Mouse (Mus musculus): ENCODE data around the gene Ddx39b.
"Not testable (repeated sequence)": the region's sequence is repeated elsewhere in the genome, so short reads cannot be mapped to it uniquely, and the experiment has no call there.

Ddx39b gene

DNA sequence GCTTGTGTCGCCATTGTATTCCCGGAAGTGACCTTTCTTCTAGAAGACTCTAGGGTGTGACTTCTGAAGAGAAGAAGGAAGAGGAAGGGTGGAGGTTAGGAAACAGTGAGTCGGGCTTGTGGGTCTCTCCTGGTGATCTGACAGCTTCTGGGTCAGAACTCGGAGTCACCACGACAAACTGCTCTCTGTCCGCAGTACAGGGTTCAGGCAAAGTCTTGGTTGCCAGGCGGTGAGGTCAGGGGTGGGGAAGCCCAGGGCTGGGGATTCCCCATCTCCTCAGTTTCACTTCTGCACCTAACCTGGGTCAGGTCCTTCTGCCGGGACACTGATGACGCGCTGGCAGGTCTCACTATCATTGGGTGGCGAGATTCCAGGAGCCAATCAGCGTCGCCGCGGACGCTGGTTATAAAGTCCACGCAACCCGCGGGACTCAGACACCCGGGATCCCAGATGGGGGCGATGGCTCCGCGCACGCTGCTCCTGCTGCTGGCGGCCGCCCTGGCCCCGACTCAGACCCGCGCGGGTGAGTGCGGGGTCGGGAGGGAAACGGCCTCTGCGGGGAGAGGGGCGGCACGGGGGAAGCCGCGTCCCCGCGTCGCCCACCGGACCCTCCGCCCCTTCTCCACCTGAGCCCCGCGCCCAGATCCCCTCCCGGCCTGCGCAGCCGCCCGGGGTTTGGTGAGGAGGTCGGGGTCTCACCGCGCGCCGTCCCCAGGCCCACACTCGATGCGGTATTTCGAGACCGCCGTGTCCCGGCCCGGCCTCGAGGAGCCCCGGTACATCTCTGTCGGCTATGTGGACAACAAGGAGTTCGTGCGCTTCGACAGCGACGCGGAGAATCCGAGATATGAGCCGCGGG is 21.3 kb downstream of the Ddx39b start, which contains the start of gene H2-D1:
H2-D1 (plus strand) TSS at position 67 of the 859 bp plus-strand sequence.
- peak; percentile 99 for DNase-seq

DNA sequence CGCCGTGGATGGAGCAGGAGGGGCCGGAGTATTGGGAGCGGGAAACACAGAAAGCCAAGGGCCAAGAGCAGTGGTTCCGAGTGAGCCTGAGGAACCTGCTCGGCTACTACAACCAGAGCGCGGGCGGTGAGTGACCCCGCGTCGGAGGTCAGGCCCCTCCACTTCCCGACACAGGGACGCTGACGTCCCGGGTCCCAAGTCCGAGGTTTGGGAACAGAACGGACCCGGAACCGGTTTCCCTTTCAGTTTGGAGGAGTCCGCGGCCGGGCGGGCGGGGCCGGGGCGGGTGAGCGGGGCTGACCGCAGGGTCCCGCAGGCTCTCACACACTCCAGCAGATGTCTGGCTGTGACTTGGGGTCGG is 22.0 kb downstream of the Ddx39b start:
- peak; percentile 41 for DNase-seq

DNA sequence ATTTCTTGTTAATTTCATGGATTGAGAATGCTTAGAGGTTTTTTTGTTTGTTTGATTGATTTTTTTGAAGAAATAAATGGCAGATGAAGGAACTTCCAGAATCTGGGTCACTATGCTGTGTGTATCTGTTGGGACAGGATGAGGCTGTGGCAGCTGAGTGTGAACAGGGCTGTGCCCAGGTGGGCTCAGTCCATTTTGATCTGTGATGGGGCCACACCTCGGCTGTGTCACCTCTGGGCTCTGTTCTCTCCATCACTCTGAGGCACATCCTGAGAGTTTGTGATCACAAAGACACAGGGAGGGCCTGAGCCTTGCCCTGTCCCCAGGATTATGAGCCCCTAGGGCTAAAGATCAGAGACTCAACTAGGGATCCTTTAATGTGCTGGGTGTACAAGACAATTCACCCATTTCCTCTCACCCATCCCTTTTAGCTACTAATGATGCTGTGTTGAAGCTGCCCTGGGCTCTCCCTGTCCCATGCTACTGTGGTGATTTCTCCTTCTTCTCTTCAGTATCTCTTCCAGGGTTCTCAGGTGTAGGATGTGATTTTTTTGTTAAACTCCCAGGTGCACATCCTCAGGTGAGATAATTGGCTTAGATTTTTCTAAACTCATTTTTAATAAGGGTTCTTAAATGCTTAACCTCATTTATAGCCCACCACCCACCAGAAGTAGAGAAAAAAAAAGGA is 26.0 kb downstream of the Ddx39b start:
- no peak for DNase-seq

DNA sequence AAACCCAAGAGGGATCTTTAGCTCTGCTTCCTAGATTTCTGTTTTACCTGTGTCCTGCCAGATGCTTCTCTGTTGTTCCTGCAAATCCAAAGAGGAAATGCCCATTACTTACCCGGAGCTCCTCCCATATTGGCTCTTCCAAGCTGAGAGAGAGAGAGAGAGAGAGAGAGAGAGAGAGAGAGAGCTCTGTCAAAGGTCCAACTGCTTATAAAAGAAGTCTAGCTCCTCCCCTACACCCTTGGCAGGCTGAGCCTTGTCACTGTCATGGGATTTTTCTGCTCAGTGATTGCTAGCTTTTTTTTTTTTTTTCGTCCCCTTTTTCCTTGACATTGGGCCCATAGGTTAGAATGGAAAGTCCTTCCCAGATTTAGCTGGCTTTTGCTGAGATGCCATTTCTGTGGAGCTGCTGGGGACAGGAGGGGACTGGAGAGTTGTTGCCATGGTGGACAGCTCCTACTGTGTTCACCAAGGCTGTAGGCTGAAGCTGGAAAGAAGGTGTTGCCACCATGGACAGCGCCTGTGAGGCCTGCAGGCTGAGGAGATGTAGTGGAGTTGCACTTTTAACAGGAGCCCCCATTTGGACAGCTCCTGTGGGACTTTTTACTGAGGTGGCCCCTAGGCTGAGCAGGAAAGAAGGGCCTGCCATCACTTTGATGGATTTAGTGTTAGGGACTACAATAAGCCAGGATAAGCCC is 28.3 kb downstream of the Ddx39b start:
- DNase-seq = peak; percentile 84

DNA sequence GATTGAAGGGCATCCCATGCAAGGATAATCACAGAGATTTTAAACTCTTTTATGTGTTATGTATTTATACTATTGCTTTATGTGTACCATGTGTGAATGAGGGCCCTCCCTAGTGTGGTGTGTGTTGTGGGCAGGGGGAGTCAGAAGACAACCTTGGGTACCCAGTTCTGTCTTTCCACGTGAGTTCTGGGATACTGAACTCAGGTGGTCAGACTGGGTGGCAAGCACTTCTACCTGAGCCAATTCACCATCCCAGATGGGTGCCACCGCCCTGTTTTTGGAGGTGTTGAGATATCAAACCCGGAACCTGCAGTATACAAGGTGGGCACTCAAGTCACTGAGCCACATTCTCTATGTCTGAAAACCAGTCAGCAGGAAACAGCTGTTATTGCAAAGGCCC is 30.7 kb downstream of the Ddx39b start:
- DNase-seq = no peak

DNA sequence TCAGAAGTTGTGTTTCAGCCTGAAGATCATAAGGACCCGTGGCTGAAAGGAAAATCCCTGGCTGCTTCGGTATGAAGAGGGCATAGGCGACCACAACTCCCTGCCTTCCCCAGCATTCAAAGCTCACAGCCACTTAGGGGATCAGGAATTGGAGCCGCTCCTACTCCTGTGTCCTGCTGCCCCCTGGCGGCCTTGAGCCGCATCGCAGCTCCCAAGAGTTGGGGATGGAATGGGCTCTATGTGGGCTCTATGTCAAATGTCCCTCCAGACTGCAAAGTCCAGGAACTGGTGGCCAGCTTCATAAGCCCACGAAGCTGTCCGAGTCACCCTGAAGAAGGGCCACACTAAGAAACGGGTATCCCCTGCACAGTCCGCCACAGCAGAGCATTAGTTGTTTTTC is 33.2 kb downstream of the Ddx39b start:
- DNase-seq = peak; percentile 94

DNA sequence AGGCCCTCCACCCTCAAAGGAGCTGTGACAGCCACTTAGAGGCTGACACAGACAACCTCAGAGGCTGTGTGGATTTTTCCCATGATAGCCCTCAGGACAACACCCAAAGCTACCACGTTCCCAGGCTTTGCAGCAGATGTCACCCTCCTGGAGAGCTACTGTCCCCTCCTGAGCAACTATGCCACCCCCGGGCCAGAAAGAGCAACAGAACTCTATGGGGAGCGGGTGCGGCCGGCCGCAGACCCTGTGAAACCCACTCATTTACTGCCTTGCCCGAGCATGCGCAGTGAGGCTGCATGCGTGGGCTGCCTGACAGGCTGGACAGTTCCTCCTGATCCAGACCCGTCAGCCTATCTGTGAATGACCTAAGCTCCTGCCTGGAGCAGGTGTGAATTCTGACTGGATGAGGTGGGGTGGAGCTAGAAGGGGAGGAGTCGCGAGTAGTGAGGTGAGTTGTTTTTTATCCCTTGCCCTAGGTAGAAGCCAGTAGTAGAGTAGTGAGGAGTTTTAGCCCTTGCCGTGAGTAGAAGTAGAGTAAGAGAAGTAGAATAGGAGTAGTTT is 34.8 kb downstream of the Ddx39b start:
- no peak for DNase-seq

DNA sequence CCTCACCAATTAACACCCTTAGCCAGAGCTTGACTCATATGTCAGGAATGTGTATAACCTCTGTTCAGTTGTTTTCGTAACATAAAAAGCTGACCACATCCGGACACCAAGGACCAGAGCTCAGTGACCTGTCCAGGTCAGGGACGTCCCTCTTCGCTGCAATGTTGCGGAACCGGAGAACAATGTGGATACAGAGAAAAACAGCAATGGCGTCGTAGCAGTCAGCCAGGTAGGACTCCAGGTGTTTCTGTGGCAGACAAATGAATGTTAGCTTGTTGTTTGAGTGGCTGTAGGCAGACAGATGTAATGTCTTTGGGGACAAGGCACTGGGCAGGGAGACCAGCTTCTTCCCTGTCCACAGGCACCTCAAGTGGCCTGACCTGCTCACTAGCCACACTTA is 36.5 kb downstream of the Ddx39b start:
- no peak for DNase-seq

DNA sequence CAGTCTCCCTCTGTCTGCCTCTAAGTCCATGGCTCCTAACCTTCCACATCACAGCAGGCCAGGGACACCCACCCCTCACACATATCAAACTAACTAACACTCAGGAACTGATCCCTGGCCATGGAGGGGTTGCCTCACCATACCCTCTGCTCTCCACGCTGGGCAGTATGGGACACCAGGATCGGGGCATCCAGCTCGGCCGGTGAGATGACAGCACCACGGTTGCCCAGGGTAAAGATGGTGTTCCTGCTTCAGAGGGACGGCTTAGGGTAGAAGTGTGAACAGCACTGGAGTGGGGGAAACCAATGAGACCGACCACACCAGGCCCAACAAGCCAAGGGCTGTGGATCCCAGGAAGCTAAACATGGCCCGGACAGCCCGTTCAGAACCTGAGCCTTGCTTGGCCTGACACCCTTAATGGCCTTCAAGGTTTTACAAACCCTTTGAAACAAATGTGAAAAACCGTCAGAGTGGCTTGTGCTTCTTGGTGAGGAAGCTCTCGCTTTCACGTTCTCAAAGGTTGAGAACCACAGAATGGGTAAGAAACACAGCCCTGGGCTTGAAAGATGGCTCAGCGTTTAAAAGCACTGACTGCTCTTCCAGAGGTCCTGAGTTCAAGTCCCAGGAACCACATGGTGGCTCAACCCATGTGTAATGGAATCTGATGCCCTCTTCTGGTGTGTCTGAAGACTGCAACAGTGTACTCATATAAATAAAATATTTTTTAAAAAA is 37.6 kb downstream of the Ddx39b start:
- no peak for DNase-seq

DNA sequence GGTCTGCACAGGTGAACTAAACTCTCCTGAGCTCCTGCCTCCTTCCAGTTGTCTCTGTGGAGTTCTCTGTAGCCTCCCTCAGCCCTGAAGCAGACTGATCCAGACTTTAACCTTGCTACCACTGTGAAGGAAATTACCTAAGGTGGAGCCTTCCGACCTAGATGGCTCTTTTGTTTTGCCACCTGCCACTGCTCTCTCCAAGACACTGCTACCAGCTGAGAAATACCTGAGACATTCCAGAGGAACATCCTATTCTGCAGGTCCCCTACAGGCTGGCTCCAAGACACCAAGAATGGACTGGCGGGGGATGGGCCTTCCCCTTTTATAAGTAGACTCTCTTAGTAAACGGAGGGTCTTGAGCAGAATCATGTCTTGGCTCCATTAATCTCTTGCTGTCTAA is 38.7 kb downstream of the Ddx39b start:
- DNase-seq = no peak

DNA sequence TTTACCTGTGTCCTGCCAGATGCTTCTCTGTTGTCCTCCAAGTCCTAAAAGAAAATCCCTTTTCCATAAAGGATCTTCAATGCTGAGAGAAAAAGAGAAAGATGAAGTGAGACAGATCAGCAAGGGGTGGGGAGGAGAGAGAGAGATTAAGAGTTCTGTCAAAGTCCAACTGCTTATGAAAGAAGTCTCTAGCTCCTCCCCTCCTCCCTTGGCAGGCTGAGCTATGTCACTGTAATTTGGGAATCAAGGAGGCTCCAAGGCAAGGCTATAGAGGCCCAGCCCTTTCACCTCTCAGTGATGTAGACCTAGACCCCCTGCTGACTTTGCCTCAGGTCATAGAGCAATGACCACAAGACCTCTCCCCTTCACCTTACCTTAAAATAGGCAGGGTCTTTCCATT is 43.9 kb downstream of the Ddx39b start:
- DNase-seq = no peak

DNA sequence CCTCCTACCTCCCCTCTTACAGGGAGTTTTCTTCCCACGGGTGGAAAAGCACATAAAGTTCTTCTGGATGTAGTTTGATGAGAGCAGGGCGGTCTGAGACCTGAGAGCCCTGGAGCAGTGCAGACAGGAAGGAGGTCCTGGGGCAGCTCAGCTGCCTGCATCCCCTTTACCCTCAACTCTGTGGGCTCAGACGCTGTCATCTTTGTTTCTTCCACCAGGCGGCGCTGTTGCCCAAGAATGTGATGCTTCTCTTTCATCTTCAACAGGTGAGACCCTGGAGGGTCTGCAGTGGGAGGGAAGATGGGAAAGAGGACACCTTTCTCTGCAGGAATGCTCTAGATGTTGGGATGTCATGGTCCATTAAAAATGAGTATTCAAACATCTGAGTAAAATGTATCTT is 54.2 kb downstream of the Ddx39b start:
- peak; percentile 76 for DNase-seq

DNA sequence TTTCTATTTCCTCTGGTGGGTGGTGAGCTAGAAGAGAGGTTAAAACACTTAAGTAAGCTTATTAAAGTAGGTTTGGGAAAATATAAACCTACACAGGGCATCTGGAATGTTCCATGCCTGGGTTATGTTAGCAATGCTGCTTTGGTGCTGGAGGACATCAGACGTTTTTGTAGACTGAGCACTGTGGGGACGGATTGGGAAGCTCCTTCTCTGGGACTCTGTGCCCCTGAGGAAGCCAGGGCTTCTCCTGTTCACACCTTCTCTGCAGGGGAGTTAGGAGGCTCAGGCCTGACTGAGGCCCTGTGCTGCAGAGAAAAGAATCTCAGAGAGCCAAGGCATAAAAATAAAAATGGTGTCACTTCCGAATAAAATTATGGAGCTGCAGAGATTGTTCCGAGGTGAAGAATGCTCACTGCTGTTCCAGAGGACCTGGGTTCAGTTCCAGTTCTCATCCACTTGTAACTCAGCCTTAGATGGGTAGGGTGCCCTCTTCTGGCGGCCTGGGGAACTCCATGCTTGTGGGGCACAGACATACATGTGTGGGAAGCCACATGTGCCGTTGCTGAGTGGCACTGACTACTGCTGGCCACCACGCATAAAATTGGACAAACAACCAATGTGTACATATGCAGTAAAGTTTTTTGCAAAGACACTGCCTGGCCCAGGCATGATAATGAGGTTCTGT is 58.9 kb downstream of the Ddx39b start:
- DNase-seq = not testable (repeated sequence)

DNA sequence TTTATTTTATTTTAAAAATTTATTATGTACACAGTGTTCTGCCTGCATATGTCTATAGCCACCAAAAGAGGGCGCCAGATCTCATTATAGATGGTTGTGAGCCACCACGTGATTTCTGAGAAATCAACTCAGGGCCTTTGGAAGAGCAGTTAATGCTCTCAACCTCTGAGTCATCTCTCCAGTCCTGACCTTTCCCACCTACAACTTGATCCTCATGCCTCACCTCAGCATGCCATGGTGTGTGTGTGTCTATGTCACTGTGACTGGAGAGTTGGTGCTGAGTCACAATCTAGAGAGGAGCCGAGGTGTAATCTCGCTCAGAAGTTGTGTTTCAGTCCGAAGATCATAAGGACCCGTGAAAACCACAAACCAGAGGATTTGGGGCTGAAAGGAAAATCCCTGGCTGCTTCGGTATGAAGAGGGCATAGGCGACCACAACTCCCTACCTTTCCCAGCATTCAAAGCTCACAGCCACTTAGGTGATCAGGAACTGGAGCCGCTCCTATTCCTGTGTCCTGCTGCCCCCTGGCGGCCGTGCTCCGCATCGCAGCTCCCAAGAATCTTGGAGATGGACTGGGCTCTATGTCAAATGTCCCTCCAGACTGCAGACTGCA is 60.2 kb downstream of the Ddx39b start:
- DNase-seq = peak; percentile 95

DNA sequence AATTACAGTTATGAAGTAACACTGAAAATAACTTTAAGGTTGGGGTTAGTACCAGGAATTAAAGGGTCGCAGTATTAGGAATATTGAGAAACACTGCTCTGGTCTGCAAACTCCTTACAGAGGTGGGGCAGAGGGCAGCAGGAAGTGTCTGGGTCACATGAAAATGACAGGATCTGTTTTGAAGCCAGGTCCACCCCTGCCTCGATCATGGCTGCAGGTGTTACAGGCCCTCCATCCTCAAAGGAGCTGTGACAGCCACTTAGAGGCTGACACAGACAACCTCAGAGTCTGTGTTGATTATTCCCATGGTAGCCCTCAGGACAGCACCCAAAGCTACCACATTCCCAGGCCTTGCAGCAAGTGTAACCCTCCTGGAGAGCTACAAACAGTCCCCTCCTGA is 61.7 kb downstream of the Ddx39b start:
- DNase-seq = no peak

All from kidney, postnatal 10 days (tissue).